Mouse (Mus musculus): ENCODE data around the gene Psen2. TPM values are rescaled to one million over a fixed set of nuclear protein-coding genes. Genes with fewer than 3 reads are reported as not detected.

Psen2 gene
- polyA plus RNA-seq, 2 experiments from 2014 or later: 130 to 142 TPM

GRCm38 (mm10) chr1:180196508-180196907 is 66.7 kb downstream of the Psen2 start:
- ATAC-seq: no peak

- peak; percentile 89 for ATAC-seq
Measured at GRCm38 (mm10) chr1:180195703-180196381, 67.4 kb downstream of the Psen2 start.

GRCm38 (mm10) chr1:180194781-180195471 is 68.3 kb downstream of the Psen2 start:
- ATAC-seq: no peak

- no peak for ATAC-seq
Measured at GRCm38 (mm10) chr1:180194048-180194447, 69.2 kb downstream of the Psen2 start.

DNA sequence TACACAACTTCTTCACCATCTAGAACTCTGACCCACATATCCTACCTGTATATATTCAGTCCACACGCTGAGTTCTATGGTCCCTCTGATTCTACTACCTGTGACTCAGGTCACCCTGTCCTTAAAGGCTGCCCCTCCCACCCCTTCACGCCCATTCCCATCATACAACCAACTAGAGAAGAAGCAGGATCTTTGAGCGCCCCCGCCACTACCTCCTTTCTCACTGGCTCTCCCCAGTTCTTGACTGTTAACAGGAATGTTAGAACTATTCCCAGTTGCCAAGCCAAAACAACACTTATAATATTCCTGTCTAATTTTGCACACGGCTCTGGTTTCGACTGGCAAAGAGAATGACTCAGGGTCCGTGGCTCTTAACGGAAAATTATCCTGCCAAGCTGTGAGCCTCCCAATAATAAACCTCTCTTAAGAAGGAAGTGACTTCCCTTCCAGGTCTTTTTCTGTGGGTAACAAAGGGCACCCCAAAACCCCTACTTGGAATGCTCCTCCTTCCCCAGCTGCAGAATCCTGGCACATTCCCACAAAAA is 69.8 kb downstream of the Psen2 start:
- no peak for ATAC-seq

GRCm38 (mm10) chr1:180192866-180193265 is 70.4 kb downstream of the Psen2 start:
- ATAC-seq: no peak

DNA sequence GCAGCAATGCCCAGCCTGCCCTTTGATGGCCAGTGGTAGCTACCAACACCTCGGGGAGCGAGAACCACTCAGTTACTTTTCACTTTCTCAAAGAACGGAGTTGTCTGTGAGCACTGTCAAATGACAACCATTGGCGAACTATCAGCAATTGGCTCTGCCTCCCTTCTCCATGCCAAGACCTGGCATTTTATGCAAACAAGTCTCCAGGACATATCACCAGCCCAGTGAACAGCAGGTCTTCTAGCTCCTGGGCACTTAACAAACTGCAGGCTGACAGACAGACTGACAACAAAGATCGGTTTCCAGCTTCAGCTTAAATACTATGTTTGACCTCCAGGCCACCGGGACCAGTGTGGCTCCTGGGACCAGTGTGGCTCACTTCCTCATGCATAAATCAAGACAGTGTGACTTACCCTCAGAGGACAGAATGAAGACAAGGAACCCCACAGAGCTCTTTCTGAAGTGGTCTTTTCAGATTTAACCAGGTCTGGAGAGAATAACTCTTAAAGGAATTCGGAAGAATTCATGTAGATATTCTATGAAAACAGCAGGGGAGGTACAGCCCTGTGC is 71.5 kb downstream of the Psen2 start:
- ATAC-seq: no peak

DNA sequence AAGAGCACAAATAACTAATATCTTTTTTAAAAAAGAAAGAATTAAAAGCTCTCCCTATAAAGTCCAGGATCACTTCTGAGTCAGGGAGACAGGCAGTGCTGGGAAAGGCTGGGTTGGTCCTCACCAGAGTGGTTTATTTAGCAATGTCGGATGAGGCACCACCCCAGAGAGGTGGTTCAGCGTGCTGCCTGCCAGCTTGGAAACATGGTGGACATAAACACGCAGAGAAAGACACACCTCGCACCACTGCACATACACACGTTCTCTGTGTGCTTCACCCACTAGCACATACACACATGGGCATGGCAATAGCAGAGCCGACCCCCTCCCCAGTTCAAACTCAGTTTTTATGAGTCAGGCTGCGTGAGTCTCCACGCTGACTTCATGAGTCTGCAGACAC is 72.1 kb downstream of the Psen2 start:
- no peak for ATAC-seq

DNA sequence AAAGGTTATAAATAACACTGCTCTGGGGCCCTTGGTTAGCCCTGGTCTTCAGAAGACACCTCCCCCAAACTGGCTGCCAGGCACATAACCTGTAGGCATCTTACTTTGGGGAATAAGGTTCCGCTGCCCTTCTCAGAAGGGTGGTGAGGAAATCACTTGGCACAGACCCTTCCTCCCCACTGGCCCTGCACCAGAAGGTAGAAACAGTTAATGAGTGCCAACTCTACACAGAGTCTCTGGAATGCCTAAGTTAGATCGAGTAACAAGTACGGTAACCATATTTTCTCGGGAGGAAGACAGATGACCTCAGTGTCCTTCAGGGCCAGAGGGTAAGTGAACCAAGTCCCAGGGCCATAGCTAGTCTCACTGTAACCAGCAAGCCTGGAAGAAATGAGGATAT is 74.3 kb downstream of the Psen2 start:
- no peak for ATAC-seq

DNA sequence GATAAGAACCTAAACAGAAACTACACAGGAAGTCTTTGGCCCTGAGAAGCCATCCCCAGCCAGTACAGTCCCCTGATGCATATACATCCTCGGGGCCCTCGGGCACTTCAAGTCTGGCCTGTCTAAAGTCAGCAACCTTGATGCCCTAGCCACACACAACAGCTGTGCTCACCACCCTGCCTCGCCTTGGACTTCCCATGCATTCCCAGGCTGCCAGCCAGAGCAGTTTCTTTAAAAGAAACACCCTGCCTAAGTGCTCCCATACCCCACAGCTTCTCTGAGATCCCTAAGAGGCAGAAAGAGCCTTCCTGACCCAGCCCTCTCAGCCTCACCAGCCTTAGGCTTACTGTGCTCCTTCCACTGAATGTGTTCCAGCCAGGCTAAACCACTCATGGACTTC is 76.9 kb downstream of the Psen2 start:
- no peak for ATAC-seq

- ATAC-seq: no peak
Measured at GRCm38 (mm10) chr1:180185877-180186276, 77.4 kb downstream of the Psen2 start.

DNA sequence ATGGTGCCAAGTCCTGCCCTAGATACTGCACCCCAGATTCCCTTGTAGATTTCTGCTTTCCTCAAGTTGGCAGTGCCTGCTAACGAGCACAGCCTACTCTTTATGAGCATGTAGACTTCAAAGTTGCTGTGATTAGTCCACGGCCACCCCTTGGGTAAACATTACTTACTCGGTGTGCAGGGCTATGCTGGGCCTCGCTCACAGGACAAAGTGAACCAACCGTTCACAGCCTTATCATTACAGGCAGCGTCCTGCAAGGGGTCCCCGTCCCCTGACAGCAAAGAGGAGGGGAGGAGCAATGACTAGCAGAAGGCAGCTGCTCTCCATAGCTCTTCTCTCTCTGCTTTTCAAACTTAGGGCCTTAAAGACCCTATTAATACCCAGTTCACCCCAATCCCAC is 78.5 kb downstream of the Psen2 start:
- no peak for ATAC-seq

GRCm38 (mm10) chr1:180183525-180184159 is 79.6 kb downstream of the Psen2 start:
- no peak for ATAC-seq

- ATAC-seq: no peak
Measured at GRCm38 (mm10) chr1:180182731-180183130, 80.5 kb downstream of the Psen2 start.

DNA sequence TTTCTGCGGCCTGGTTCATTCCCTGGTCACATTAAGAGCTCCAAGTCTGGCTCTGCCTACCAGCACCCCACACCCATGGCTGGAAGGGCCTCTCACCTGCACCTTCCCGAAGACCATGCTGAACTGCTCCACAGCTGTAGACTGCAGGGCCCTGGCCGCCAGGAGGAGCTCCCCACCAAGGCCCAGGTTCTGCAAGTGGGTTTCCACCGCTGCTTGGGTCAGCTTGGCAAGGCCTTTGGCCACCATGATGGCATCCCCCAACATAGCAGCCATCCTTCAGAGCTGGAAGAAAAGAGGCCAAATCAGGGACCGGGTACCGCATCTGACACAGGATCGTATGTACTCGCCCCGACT is 81.3 kb downstream of the Psen2 start:
- no peak for ATAC-seq

DNA sequence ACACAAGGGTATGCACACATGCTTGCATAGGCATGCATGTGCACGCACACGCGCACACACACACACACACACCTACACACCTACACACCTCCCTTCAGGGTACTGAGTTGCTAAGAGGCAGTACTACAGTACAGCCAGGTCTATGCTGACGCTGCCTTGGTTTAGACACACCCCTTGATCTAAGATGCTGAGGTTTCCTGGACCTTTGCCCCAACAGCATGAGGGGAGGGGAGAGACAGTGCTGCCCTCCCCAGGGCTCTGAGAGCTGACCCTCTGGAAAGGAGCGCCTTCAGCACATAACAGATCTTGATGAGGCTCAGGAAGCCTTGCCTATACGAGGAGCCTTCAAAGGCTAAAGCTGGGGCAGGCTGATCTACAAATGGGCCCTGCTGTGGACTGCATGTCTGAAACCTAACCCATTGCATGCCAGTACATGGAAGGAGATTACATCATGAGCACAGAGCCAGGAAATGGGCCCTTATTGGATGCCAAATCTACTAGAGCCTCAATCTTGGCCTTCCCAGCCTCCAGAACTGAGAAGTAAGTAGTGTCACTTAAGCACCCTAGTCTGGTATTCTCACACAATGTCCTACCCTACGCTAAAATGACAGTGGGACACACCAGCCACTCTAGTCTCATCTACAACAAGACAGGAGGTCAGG is 81.8 kb downstream of the Psen2 start:
- no peak for ATAC-seq

- no peak for ATAC-seq
Measured at GRCm38 (mm10) chr1:180179840-180180239, 83.4 kb downstream of the Psen2 start.

DNA sequence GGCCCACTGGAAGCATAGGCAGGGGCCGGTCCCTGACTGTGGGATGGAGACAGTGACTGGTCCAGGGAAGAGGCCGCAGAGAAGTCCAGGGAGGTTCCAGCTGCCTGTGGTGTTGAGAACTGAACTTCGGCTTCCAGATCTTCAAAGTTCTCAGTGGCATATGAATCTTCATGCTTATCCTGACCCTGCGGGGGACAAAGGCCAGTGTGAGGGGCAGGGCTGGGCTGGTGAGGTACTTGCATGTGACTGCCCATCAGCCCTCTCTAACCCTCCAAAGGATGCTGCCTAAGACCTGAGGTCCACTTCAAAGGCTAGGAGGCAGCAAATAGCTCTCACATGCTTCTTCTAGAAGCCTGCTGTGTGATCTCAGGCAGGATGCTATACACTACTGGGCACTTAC is 84.1 kb downstream of the Psen2 start:
- no peak for ATAC-seq

DNA sequence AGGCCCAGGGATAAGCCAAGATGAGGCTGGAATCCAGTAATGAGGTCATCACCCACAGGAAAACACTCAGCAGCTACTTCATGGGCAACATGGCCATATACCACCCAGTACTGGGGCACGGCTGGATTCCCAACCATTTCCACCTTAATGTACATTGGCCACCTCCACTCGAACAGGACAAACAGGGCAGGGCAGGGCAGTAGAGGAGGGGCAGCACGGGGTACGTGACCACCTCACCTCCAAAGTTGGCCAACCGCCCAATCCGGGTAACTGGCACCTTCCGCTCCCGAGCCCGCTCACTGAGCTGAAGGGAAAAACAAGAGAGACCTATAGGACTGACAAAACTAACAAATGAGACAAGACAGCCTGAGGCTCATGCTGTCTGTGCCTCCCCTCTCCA is 84.9 kb downstream of the Psen2 start:
- ATAC-seq: no peak

Data from CD4-positive, CD25-positive, alpha-beta regulatory T cell, adult 4 months (primary cell).